Mouse (Mus musculus): ENCODE measurements at regions not wholly inside any gene's neighbourhood (a gene's known extent, or its start where the extent isn't known, plus 50 kb on each side); places are given as distances from the start of the nearest gene placed in this dataset.

DNA sequence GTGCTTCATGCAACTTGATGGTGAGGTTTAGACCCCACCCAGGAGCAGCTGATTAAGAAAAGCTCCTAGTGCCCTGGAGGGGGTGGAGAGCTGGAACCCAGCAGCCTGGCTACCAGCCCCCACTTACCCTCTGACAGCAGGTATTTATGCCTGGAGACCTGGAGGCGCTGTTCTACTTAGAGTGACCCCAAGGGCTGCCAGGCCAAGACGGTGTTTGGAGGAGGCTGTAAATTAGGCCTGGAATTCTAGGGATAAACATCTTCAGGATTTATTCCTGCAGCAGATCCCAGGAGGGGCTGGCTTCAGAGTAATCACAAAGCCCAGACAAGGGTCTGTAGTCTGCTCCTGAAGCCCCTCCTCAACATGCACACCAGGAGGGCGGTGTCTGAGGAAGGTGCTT, 76.0 kb upstream of the Stx18 start:
- TF ChIP-seq POLR2A (IDR thresholded peaks at IDR 0.05; ENCODE audit: extremely low read depth, insufficient read depth, low read length) (no peak), CTCF (IDR thresholded peaks at IDR 0.05; ENCODE audit: extremely low read depth, insufficient read depth, low read length) (no peak)
